Mouse (Mus musculus) intestine, embryonic 14.5 days (tissue): ENCODE results near the gene Haspin. TPM values are rescaled to one million over a fixed set of nuclear protein-coding genes. Genes with fewer than 3 reads are reported as not detected.
"Not testable (repeated sequence)": the region's sequence is repeated elsewhere in the genome, so short reads cannot be mapped to it uniquely, and the experiment has no call there.

Source experiments
- ATAC-seq: fragments of 200-750 bp; cut with Nextera tagmentation; replicated peaks from 2 replicates; pipeline ENCODE4 v1.8.0; 2017; ENCODE audit warnings: low read depth, moderate number of reproducible peaks, moderate TSS enrichment, moderate library complexity; ENCODE audit not compliant: low FRiP score, low TSS enrichment
- DNase-seq: peaks from one replicate; pipeline ENCODE4 v3.0.0-alpha.2; 2018; ENCODE audit warnings: low spot score
- H3K27ac ChIP-seq: fragments of 300-500 bp; sonication (generic); 2 replicates; pipeline ENCODE4 v1.5.1; 2014; ENCODE audit warnings: low read depth, mild to moderate bottlenecking, control low read depth
- H3K27me3 ChIP-seq: fragments of 300-500 bp; sonication (generic); replicated peaks from 2 replicates; pipeline ENCODE4 v1.6.1; 2014; ENCODE audit warnings: low read length, control low read depth; ENCODE audit not compliant: control insufficient read depth, insufficient read depth
- H3K36me3 ChIP-seq: fragments of 300-500 bp; sonication (generic); 2 replicates; pipeline ENCODE4 v1.6.1; 2014; ENCODE audit warnings: low read length, control low read depth; ENCODE audit not compliant: control insufficient read depth, insufficient read depth
- H3K4me1 ChIP-seq: fragments of 300-500 bp; sonication (generic); replicated peaks from 2 replicates; pipeline ENCODE4 v1.6.1; 2014; ENCODE audit warnings: low read length, control low read depth, mixed read lengths; ENCODE audit not compliant: control insufficient read depth, insufficient read depth
- H3K4me2 ChIP-seq: fragments of 300-500 bp; sonication (generic); 2 replicates; pipeline ENCODE4 v1.6.1; 2014; ENCODE audit warnings: low read length
- H3K4me3 ChIP-seq: fragments of 300-500 bp; sonication (generic); 2 replicates; pipeline ENCODE4 v1.5.1; 2014; ENCODE audit warnings: low read depth, low read length, control low read depth, mixed read lengths
- H3K9ac ChIP-seq: fragments of 300-500 bp; sonication (generic); 2 replicates; pipeline ENCODE4 v1.6.1; 2014; ENCODE audit warnings: mild to moderate bottlenecking, low read length
- H3K9me3 ChIP-seq: fragments of 300-500 bp; sonication (generic); 2 replicates; pipeline ENCODE4 v1.6.1; 2016; ENCODE audit warnings: low read length, control low read depth; ENCODE audit not compliant: control insufficient read depth
- whole genome bisulfite sequencing: fragments of 180-500 bp; shearing (Covaris S2); extraction: QIAGEN DNeasy Blood & Tissue Kit; methylation state at CpG from one replicate; pipeline ENCODE4 v1.1.7; 2014; 5-methylcytosine and 5-hydroxymethylcytosine counted together
- polyA plus RNA-seq: library from polyadenylated mRNA; unstranded; fragments of >200 nt; fragmentation: Nextera tagmentation; extraction: Ambion mirVana; gene quantifications from 2 replicates; pipeline ENCODE4 v1.2.1, GENCODE M21; 2014

The Haspin gene
- polyA plus RNA-seq, 1 experiment from 2014 or later, result 16.0 TPM

GRCm38 (mm10) chr11:73132999-73133398, 5.1 kb downstream of the Haspin start:
- Histone ChIP-seq H3K4me2 (no peak overlapping the region), H3K36me3 (peaks cover 17% of the 10 kb centered on the region; the same call in 1 of the 2 replicates), H3K4me3 (no peak overlapping the region), H3K4me1 (peaks cover 27% of the 10 kb centered on the region), H3K27ac (no peak overlapping the region), H3K9ac (no peak overlapping the region), H3K9me3 (no peaks in the 10 kb centered on the region), H3K27me3 (no peaks in the 10 kb centered on the region)
- WGBS, result 95% methylated on average over 6 of the region's 6 CpGs
- no peak for ATAC-seq
- no peak for DNase-seq

GRCm38 (mm10) chr11:73131020-73131419, 7.1 kb downstream of the Haspin start:
- no peak overlapping the region for H3K9ac ChIP-seq
- WGBS, result 76% methylated on average over 7 of the region's 7 CpGs
- ATAC-seq, result no peak
- H3K27ac ChIP-seq, result no peak overlapping the region
- no peaks in the 10 kb centered on the region for H3K27me3 ChIP-seq
- no peak overlapping the region for H3K4me3 ChIP-seq
- peaks cover 15% of the 10 kb centered on the region for H3K4me1 ChIP-seq
- peaks cover 17% of the 10 kb centered on the region; the same call in 1 of the 2 replicates for H3K36me3 ChIP-seq
- no peak for DNase-seq
- H3K4me2 ChIP-seq, result no peak overlapping the region
- no peaks in the 10 kb centered on the region for H3K9me3 ChIP-seq

GRCm38 (mm10) chr11:73126495-73126894, 11.6 kb downstream of the Haspin start:
- Histone ChIP-seq H3K36me3 (no peaks in the 10 kb centered on the region), H3K27ac (no peak overlapping the region), H3K4me3 (no peak overlapping the region), H3K27me3 (no peaks in the 10 kb centered on the region), H3K9me3 (no peaks in the 10 kb centered on the region), H3K9ac (no peak overlapping the region), H3K4me2 (no peak overlapping the region), H3K4me1 (no peaks in the 10 kb centered on the region)
- DNase-seq, result no peak
- WGBS, result 92% methylated on average over 6 of the region's 6 CpGs
- ATAC-seq, result no peak

- no peaks in the 10 kb centered on the region for H3K27me3 ChIP-seq
- ATAC-seq, result no peak
- no peak overlapping the region for H3K9ac ChIP-seq
- WGBS, result 65% methylated on average over 6 of the region's 6 CpGs
- H3K36me3 ChIP-seq, result no peaks in the 10 kb centered on the region
- H3K4me2 ChIP-seq, result no peak overlapping the region
- H3K9me3 ChIP-seq, result no peaks in the 10 kb centered on the region
- no peak for DNase-seq
- no peak overlapping the region for H3K27ac ChIP-seq
- no peaks in the 10 kb centered on the region for H3K4me1 ChIP-seq
- H3K4me3 ChIP-seq, result no peak overlapping the region
These were observed 26.7 kb downstream of the Haspin start for GRCm38 (mm10) chr11:73111414-73111813.

- no peak for DNase-seq
- Histone ChIP-seq H3K36me3 (no peaks in the 10 kb centered on the region), H3K27me3 (no peaks in the 10 kb centered on the region), H3K9ac (no peak overlapping the region), H3K4me3 (no peak overlapping the region), H3K4me1 (no peaks in the 10 kb centered on the region), H3K9me3 (no peaks in the 10 kb centered on the region), H3K4me2 (no peak overlapping the region), H3K27ac (no peak overlapping the region)
- no peak for ATAC-seq
- 85% methylated on average over 3 of the region's 3 CpGs for WGBS
These were observed 28.2 kb downstream of the Haspin start for GRCm38 (mm10) chr11:73109941-73110340.

- H3K4me3 ChIP-seq, result no peak overlapping the region
- no peak for ATAC-seq
- no peaks in the 10 kb centered on the region for H3K9me3 ChIP-seq
- no peaks in the 10 kb centered on the region for H3K4me1 ChIP-seq
- no peak overlapping the region for H3K27ac ChIP-seq
- WGBS, result 70% methylated on average over 14 of the region's 14 CpGs
- H3K9ac ChIP-seq, result no peak overlapping the region
- DNase-seq, result no peak
- no peaks in the 10 kb centered on the region for H3K36me3 ChIP-seq
- H3K4me2 ChIP-seq, result no peak overlapping the region
- no peaks in the 10 kb centered on the region for H3K27me3 ChIP-seq
These were observed 29.0 kb downstream of the Haspin start for GRCm38 (mm10) chr11:73108898-73109625.

GRCm38 (mm10) chr11:73108195-73108897, 29.7 kb downstream of the Haspin start:
- Histone ChIP-seq H3K9ac (no peak overlapping the region), H3K27ac (no peak overlapping the region), H3K36me3 (no peaks in the 10 kb centered on the region), H3K27me3 (no peaks in the 10 kb centered on the region), H3K9me3 (no peaks in the 10 kb centered on the region), H3K4me3 (no peak overlapping the region), H3K4me1 (no peaks in the 10 kb centered on the region), H3K4me2 (no peak overlapping the region)
- 69% methylated on average over 5 of the region's 5 CpGs for WGBS
- ATAC-seq, result no peak
- DNase-seq, result no peak

GRCm38 (mm10) chr11:73107358-73107757, 30.7 kb downstream of the Haspin start:
- not testable (repeated sequence) for DNase-seq, H3K9me3 ChIP-seq, ATAC-seq, H3K4me2 ChIP-seq, H3K4me3 ChIP-seq, H3K9ac ChIP-seq, H3K27ac ChIP-seq, H3K4me1 ChIP-seq, H3K36me3 ChIP-seq, H3K27me3 ChIP-seq
- 39% methylated on average over 3 of the region's 3 CpGs for WGBS

GRCm38 (mm10) chr11:73105246-73105645, 32.8 kb downstream of the Haspin start:
- no peaks in the 10 kb centered on the region for H3K4me1 ChIP-seq
- H3K27me3 ChIP-seq, result no peaks in the 10 kb centered on the region
- DNase-seq (no peak), ATAC-seq (no peak)
- WGBS, result 62% methylated on average over 3 of the region's 3 CpGs
- no peaks in the 10 kb centered on the region for H3K9me3 ChIP-seq
- no peak overlapping the region for H3K9ac ChIP-seq
- H3K4me2 ChIP-seq, result no peak overlapping the region
- no peaks in the 10 kb centered on the region for H3K36me3 ChIP-seq
- no peak overlapping the region for H3K4me3 ChIP-seq
- H3K27ac ChIP-seq, result no peak overlapping the region
